Mouse (Mus musculus): ENCODE data around the gene Lhpp. TPM values are rescaled to one million over a fixed set of nuclear protein-coding genes. Genes with fewer than 3 reads are reported as not detected.

Lhpp gene
- polyA plus RNA-seq, 1 experiment from 2014 or later = 9.3 TPM

DNA sequence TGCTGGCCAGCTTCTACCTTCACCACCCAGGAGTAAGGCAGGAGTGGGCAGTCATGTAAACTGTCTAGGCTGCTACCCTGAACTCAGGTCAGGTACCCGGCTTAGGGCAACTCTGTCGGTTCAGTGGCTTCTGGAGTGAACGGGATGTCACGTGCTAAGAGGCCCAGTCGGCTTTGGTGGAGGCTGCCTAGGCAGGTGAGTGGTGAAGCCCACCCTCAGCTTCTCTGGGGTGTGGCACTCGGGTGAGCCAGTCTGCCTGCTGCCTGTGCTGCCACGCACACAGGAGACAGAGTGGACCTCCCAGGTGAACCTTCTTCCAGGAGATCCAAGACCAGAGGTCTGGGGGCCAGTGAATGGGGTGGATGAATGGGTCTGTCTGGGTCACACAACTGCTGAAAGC, 102.5 kb downstream of the Lhpp start:
- no peak overlapping the region for H3K4me2 ChIP-seq (replicated peaks; ENCODE audit: low read depth)
- DNase-seq (ENCODE audit: low spot score) (no peak), ATAC-seq (ENCODE audit: low FRiP score, low TSS enrichment) (no peak)
- H3K27ac ChIP-seq (replicated peaks) = peak overlapping the region; percentile 61; the same call in 1 of the 2 replicates
- H3K9me3 ChIP-seq (ENCODE audit: control insufficient read depth, low read length) = no peaks in the 10 kb centered on the region
- no peak overlapping the region for H3K4me3 ChIP-seq (ENCODE audit: low read depth, low read length)
- H3K4me1 ChIP-seq (replicated peaks; ENCODE audit: control insufficient read depth, insufficient read depth) = peaks cover 6% of the 10 kb centered on the region; the same call in 1 of the 2 replicates
- H3K27me3 ChIP-seq (ENCODE audit: control insufficient read depth, insufficient read depth, low read length) = no peaks in the 10 kb centered on the region
- H3K36me3 ChIP-seq (ENCODE audit: control insufficient read depth, insufficient read depth, low read length) = peaks cover 4% of the 10 kb centered on the region; the same call in 1 of the 2 replicates
- no peak overlapping the region for H3K9ac ChIP-seq (ENCODE audit: low read length)
- 75% methylated on average over 7 of the region's 7 CpGs for WGBS
- no peak for TF ChIP-seq EP300 (optimal IDR thresholded peaks at IDR 0.05)

DNA sequence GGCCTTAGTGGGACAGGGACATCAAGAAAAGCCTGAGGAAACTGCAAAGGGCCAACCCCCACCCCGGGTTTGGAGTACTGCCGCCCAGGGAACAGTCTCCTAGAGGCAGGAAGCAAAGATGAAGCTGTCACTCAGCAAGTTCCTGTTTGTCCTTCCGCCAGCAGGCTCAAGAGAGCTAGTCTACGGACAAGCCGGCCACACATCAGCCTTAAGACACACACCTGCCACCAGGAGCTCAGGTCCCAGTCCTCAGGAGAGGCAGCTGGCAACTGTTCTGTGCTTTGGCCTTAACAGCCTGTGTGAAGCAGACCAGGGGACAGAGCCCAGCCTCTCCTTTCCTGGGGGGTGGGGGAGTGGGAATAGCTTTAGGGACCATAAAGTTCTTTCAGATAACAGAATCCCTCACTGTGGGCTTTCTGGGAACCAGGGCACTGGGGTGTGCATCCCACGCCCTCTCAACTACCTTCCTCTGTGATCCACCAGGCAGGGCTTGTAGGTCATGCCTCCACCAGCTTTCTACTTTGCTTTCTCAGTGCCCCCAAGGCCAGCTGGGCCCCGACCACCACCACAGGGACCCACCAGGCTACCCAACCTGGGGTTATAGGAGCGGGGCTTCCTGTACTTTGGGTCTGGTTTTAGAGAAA, 103.2 kb downstream of the Lhpp start:
- Histone ChIP-seq H3K9ac (ENCODE audit: low read length) (no peak overlapping the region), H3K4me1 (replicated peaks; ENCODE audit: control insufficient read depth, insufficient read depth) (peaks cover 6% of the 10 kb centered on the region; the same call in 1 of the 2 replicates), H3K4me3 (ENCODE audit: low read depth, low read length) (no peak overlapping the region), H3K4me2 (replicated peaks; ENCODE audit: low read depth) (no peak overlapping the region), H3K9me3 (ENCODE audit: control insufficient read depth, low read length) (no peaks in the 10 kb centered on the region), H3K36me3 (ENCODE audit: control insufficient read depth, insufficient read depth, low read length) (peaks cover 4% of the 10 kb centered on the region; the same call in 1 of the 2 replicates), H3K27ac (replicated peaks) (peak overlapping the region; percentile 78), H3K27me3 (ENCODE audit: control insufficient read depth, insufficient read depth, low read length) (no peaks in the 10 kb centered on the region)
- DNase-seq (ENCODE audit: low spot score) (no peak), ATAC-seq (ENCODE audit: low FRiP score, low TSS enrichment) (no peak)
- TF ChIP-seq CTCF (IDR thresholded peaks at IDR 0.05; ENCODE audit: low read depth) (no peak), EP300 (optimal IDR thresholded peaks at IDR 0.05) (no peak)
- WGBS = 66% methylated on average over 8 of the region's 8 CpGs

DNA sequence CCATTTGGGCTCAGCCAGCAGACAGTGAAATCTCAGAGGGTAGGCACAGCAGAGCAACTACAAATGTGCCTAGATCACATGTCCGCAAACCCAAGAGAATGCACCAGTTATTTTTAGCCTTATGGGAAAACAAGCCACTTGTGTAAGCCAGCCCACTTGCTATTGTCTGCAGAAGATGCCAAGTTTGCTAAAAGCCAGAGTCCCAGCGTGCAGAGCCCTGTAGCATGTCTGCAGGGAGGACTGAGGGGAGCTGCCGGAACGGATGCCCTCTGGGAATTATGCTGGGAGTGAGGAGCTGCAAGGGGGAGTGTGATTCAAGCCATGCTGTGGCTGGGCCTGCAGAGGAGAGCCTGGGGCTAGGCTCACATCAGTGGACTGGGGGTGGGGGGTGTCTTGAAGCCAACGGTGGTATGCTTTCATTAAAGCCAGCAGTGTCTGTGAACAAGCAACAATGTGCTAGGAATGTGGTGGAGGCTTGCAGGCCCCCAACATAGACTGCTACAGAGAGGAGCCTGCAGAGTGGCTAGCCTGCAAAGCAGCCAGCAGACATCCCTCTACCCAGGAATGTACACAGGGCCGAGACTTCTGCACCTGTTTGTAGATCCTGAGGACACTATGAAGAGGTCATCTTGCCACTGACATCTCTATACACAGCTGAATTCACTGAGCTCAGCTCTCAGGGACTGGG, 103.9 kb downstream of the Lhpp start:
- TF ChIP-seq EP300 (optimal IDR thresholded peaks at IDR 0.05) (no peak), CTCF (IDR thresholded peaks at IDR 0.05; ENCODE audit: low read depth) (no peak)
- Histone ChIP-seq H3K9ac (ENCODE audit: low read length) (no peak overlapping the region), H3K4me2 (replicated peaks; ENCODE audit: low read depth) (no peak overlapping the region), H3K27ac (replicated peaks) (peak overlapping the region; percentile 78), H3K27me3 (ENCODE audit: control insufficient read depth, insufficient read depth, low read length) (no peaks in the 10 kb centered on the region), H3K36me3 (ENCODE audit: control insufficient read depth, insufficient read depth, low read length) (peaks cover 4% of the 10 kb centered on the region; the same call in 1 of the 2 replicates), H3K9me3 (ENCODE audit: control insufficient read depth, low read length) (no peaks in the 10 kb centered on the region), H3K4me3 (ENCODE audit: low read depth, low read length) (no peak overlapping the region), H3K4me1 (replicated peaks; ENCODE audit: control insufficient read depth, insufficient read depth) (peaks cover 6% of the 10 kb centered on the region; the same call in 1 of the 2 replicates)
- 27% methylated on average over 6 of the region's 6 CpGs for WGBS
- peak; percentile 35; the same call in 1 of the 2 replicates for ATAC-seq (ENCODE audit: low FRiP score, low TSS enrichment)
- DNase-seq (ENCODE audit: low spot score) = no peak

DNA sequence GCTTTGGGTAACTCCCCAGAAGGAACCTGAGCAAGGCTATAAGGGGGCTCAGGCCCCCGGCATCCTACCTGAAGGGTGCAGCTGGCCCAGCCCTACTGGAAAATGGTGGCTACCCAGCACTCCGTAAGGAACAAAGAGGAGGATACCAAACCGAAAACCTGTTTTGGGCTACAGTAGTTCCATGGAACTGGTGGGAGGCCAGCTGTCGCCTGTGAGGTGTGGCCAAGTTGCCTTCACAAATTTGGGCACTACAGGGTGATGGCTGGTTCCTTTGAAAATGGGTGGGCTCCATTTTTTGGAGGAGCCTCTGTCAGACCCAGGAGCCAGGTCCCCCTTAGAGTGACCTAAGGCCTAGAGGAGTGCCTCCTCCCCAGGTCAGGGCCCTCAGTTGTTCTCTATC, 104.8 kb downstream of the Lhpp start:
- H3K4me1 ChIP-seq (replicated peaks; ENCODE audit: control insufficient read depth, insufficient read depth) = peaks cover 6% of the 10 kb centered on the region; the same call in 1 of the 2 replicates
- peaks cover 4% of the 10 kb centered on the region; the same call in 1 of the 2 replicates for H3K36me3 ChIP-seq (ENCODE audit: control insufficient read depth, insufficient read depth, low read length)
- DNase-seq (ENCODE audit: low spot score) (no peak), ATAC-seq (ENCODE audit: low FRiP score, low TSS enrichment) (no peak)
- H3K9me3 ChIP-seq (ENCODE audit: control insufficient read depth, low read length) = no peaks in the 10 kb centered on the region
- no peaks in the 10 kb centered on the region for H3K27me3 ChIP-seq (ENCODE audit: control insufficient read depth, insufficient read depth, low read length)
- 98% methylated on average over 4 of the region's 4 CpGs for WGBS
- H3K4me2 ChIP-seq (replicated peaks; ENCODE audit: low read depth) = no peak overlapping the region
- TF ChIP-seq EP300 (optimal IDR thresholded peaks at IDR 0.05) = no peak
- no peak for TF ChIP-seq CTCF (IDR thresholded peaks at IDR 0.05; ENCODE audit: low read depth)
- H3K4me3 ChIP-seq (ENCODE audit: low read depth, low read length) = no peak overlapping the region
- H3K27ac ChIP-seq (replicated peaks) = peak overlapping the region; percentile 58
- no peak overlapping the region for H3K9ac ChIP-seq (ENCODE audit: low read length)

DNA sequence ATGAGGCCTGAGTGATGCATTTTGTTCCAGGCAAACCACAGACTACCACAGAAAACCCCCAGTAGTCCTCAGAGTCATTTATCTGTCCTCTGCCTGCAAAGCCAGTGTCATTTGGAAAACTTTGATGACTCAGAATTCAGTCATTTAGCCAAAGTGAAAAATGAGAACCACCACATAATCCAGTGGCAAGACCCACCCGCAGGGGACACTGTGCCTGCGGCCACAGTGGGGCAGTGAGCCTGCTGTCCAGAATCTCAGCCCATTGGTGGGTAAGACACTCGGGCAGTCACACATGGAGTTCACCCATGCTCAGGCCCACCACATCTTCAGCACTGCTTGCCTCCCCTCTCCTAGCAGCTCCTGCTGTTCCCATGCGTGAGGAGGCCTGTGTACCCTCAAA, 109.1 kb downstream of the Lhpp start:
- 81% methylated on average over 4 of the region's 4 CpGs for WGBS
- no peaks in the 10 kb centered on the region for H3K27me3 ChIP-seq (ENCODE audit: control insufficient read depth, insufficient read depth, low read length)
- H3K27ac ChIP-seq (replicated peaks) = no peak overlapping the region
- H3K9me3 ChIP-seq (ENCODE audit: control insufficient read depth, low read length) = no peaks in the 10 kb centered on the region
- H3K4me1 ChIP-seq (replicated peaks; ENCODE audit: control insufficient read depth, insufficient read depth) = peaks cover 8% of the 10 kb centered on the region
- H3K4me2 ChIP-seq (replicated peaks; ENCODE audit: low read depth) = no peak overlapping the region
- no peak overlapping the region for H3K4me3 ChIP-seq (ENCODE audit: low read depth, low read length)
- TF ChIP-seq EP300 (optimal IDR thresholded peaks at IDR 0.05) (no peak), CTCF (IDR thresholded peaks at IDR 0.05; ENCODE audit: low read depth) (no peak)
- ATAC-seq (ENCODE audit: low FRiP score, low TSS enrichment) (no peak), DNase-seq (ENCODE audit: low spot score) (no peak)
- H3K9ac ChIP-seq (ENCODE audit: low read length) = no peak overlapping the region
- H3K36me3 ChIP-seq (ENCODE audit: control insufficient read depth, insufficient read depth, low read length) = peaks cover 4% of the 10 kb centered on the region; the same call in 1 of the 2 replicates

DNA sequence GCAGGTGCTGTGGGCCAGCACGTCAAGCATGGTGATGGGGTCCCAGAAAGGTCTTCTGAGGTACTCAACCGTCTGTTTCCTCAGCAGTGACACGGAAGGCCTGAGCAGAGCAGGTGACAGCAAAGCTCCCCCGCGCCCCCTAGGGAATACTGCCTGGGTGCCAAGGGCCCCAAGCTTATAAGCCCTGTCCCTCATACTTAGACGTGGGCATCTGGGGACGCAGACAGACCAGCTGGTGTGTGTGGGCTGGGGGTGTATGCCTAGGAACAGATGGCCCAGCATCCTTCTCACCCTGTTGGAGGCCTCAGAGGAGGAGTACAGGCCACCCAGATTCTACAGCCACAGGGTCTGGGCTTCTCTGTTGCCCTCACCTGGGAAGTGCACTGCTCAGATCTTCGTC, 110.1 kb downstream of the Lhpp start:
- no peaks in the 10 kb centered on the region for H3K27me3 ChIP-seq (ENCODE audit: control insufficient read depth, insufficient read depth, low read length)
- ATAC-seq (ENCODE audit: low FRiP score, low TSS enrichment) (no peak), DNase-seq (ENCODE audit: low spot score) (no peak)
- no peak overlapping the region for H3K4me2 ChIP-seq (replicated peaks; ENCODE audit: low read depth)
- peaks cover 8% of the 10 kb centered on the region for H3K4me1 ChIP-seq (replicated peaks; ENCODE audit: control insufficient read depth, insufficient read depth)
- no peak overlapping the region for H3K27ac ChIP-seq (replicated peaks)
- no peak overlapping the region for H3K4me3 ChIP-seq (ENCODE audit: low read depth, low read length)
- TF ChIP-seq CTCF (IDR thresholded peaks at IDR 0.05; ENCODE audit: low read depth) (no peak), EP300 (optimal IDR thresholded peaks at IDR 0.05) (no peak)
- H3K9ac ChIP-seq (ENCODE audit: low read length) = no peak overlapping the region
- WGBS = 83% methylated on average over 8 of the region's 8 CpGs
- H3K9me3 ChIP-seq (ENCODE audit: control insufficient read depth, low read length) = no peaks in the 10 kb centered on the region
- H3K36me3 ChIP-seq (ENCODE audit: control insufficient read depth, insufficient read depth, low read length) = peaks cover 1% of the 10 kb centered on the region; the same call in 1 of the 2 replicates
